Mouse (Mus musculus) layer of hippocampus, adult 2 months (tissue): ENCODE measurements at regions not wholly inside any gene's neighbourhood (a gene's known extent, or its start where the extent isn't known, plus 50 kb on each side); places are given as distances from the start of the nearest gene placed in this dataset.

Experiments
- DNase-seq, 2 experiments: peaks; one replicate each; pipeline ENCODE4 v3.0.0; 2022; ENCODE audit warnings: low spot score in 2 of 2
- H3K27ac ChIP-seq: fragments of 200-600 bp; 2 replicates; pipeline ENCODE4 v1.8.1; 2022
- H3K4me3 ChIP-seq: fragments of 200-600 bp; 2 replicates; pipeline ENCODE4 v1.8.1; 2022; ENCODE audit warnings: mild to moderate bottlenecking
- CTCF ChIP-seq: fragments of 200-600 bp; conservative IDR thresholded peaks from 2 replicates; pipeline ENCODE4 v1.8.1; 2022; ENCODE audit warnings: antibody characterized with exemption, mild to moderate bottlenecking, moderate library complexity

GRCm38 (mm10) chr13:31337631-31338030 is 218.3 kb upstream of the Foxq1 start:
- no peak overlapping the region for H3K4me3 ChIP-seq
- no peak for TF ChIP-seq CTCF
- H3K27ac ChIP-seq, result no peak overlapping the region
- DNase-seq, result no peak

- no peak for TF ChIP-seq CTCF
- Histone ChIP-seq H3K27ac (no peak overlapping the region), H3K4me3 (no peak overlapping the region)
- no peak for DNase-seq
Measured at GRCm38 (mm10) chr13:31339386-31339785, 216.5 kb upstream of the Foxq1 start.

GRCm38 (mm10) chr13:31339901-31340300 is 216.0 kb upstream of the Foxq1 start:
- Histone ChIP-seq H3K27ac (no peak overlapping the region), H3K4me3 (no peak overlapping the region)
- no peak for DNase-seq
- no peak for TF ChIP-seq CTCF

GRCm38 (mm10) chr13:31340363-31340948 is 215.5 kb upstream of the Foxq1 start:
- Histone ChIP-seq H3K4me3 (no peak overlapping the region), H3K27ac (no peak overlapping the region)
- DNase-seq, result no peak
- TF ChIP-seq CTCF, result no peak

- no peak for TF ChIP-seq CTCF
- DNase-seq, result peak; percentile 10 to 13
- H3K27ac ChIP-seq, result no peak overlapping the region
- H3K4me3 ChIP-seq, result no peak overlapping the region
Measured at GRCm38 (mm10) chr13:31341282-31342100, 214.4 kb upstream of the Foxq1 start.

GRCm38 (mm10) chr13:31346205-31346604 is 209.7 kb upstream of the Foxq1 start:
- DNase-seq, result no peak
- Histone ChIP-seq H3K27ac (no peak overlapping the region), H3K4me3 (no peak overlapping the region)
- TF ChIP-seq CTCF, result no peak

GRCm38 (mm10) chr13:31347000-31347399 is 208.9 kb upstream of the Foxq1 start:
- no peak for DNase-seq
- H3K27ac ChIP-seq, result no peak overlapping the region
- no peak overlapping the region for H3K4me3 ChIP-seq
- TF ChIP-seq CTCF, result no peak

- no peak for DNase-seq
- TF ChIP-seq CTCF, result no peak
Measured at GRCm38 (mm10) chr13:31349671-31350070, 206.3 kb upstream of the Foxq1 start.

GRCm38 (mm10) chr13:31351481-31351880 is 204.5 kb upstream of the Foxq1 start:
- Histone ChIP-seq H3K4me3 (no peak overlapping the region), H3K27ac (no peak overlapping the region)
- no peak for DNase-seq
- no peak for TF ChIP-seq CTCF

More at GRCm38 (mm10) chr13:31349671-31350070, 206.3 kb upstream of the Foxq1 start:
- H3K4me3 ChIP-seq, result no peak overlapping the region
- H3K27ac ChIP-seq, result no peak overlapping the region

GRCm38 (mm10) chr13:31352825-31353224 is 203.1 kb upstream of the Foxq1 start:
- no peak overlapping the region for H3K4me3 ChIP-seq
- peak; percentile 63 for TF ChIP-seq CTCF
- no peak overlapping the region for H3K27ac ChIP-seq
- no peak for DNase-seq

- no peak for TF ChIP-seq CTCF
- Histone ChIP-seq H3K27ac (no peak overlapping the region), H3K4me3 (no peak overlapping the region)
- DNase-seq, result no peak
Measured at GRCm38 (mm10) chr13:31359353-31359752, 196.6 kb upstream of the Foxq1 start.

GRCm38 (mm10) chr13:31362386-31362785 is 193.5 kb upstream of the Foxq1 start:
- Histone ChIP-seq H3K4me3 (no peak overlapping the region), H3K27ac (no peak overlapping the region)
- no peak for TF ChIP-seq CTCF
- no peak for DNase-seq

GRCm38 (mm10) chr13:31364369-31364768 is 191.6 kb upstream of the Foxq1 start:
- Histone ChIP-seq H3K27ac (no peak overlapping the region), H3K4me3 (no peak overlapping the region)
- TF ChIP-seq CTCF, result no peak
- DNase-seq, result no peak

GRCm38 (mm10) chr13:31367226-31367625 is 188.7 kb upstream of the Foxq1 start:
- H3K4me3 ChIP-seq, result no peak overlapping the region
- no peak for TF ChIP-seq CTCF
- no peak overlapping the region for H3K27ac ChIP-seq
- DNase-seq, result no peak
